Mouse (Mus musculus) heart, postnatal 0 days (tissue): ENCODE data around the gene Arid4a. TPM values are rescaled to one million over a fixed set of nuclear protein-coding genes. Genes with fewer than 3 reads are reported as not detected.

Experiments used
- ATAC-seq: fragments of 200-750 bp; cut with Nextera tagmentation; 2 replicates; pipeline ENCODE4 v1.8.0; 2017; ENCODE audit warnings: low read depth, moderate number of reproducible peaks, moderate library complexity; ENCODE audit not compliant: insufficient read depth
- DNase-seq: peaks from one replicate; pipeline ENCODE4 v3.0.0-alpha.2; 2016; ENCODE audit warnings: low spot score
- H3K27ac ChIP-seq: fragments of 300-500 bp; sonication (generic); 2 replicates; pipeline ENCODE4 v1.5.1; 2014; ENCODE audit warnings: low read depth, mild to moderate bottlenecking
- H3K27me3 ChIP-seq: fragments of 300-500 bp; sonication (generic); 2 replicates; pipeline ENCODE4 v1.6.1; 2014; ENCODE audit warnings: low read length, mixed read lengths; ENCODE audit not compliant: control insufficient read depth, insufficient read depth
- H3K36me3 ChIP-seq: fragments of 300-500 bp; sonication (generic); replicated peaks from 2 replicates; pipeline ENCODE4 v1.6.1; 2014; ENCODE audit warnings: low read length, mixed read lengths; ENCODE audit not compliant: control insufficient read depth, insufficient read depth
- H3K4me1 ChIP-seq: fragments of 300-500 bp; sonication (generic); 2 replicates; pipeline ENCODE4 v1.6.1; 2014; ENCODE audit warnings: antibody characterized with exemption; ENCODE audit not compliant: control insufficient read depth, insufficient read depth
- H3K4me2 ChIP-seq: fragments of 300-500 bp; sonication (generic); 2 replicates; pipeline ENCODE4 v1.6.1; 2014; ENCODE audit warnings: low read depth, mild to moderate bottlenecking, low read length, moderate library complexity
- H3K4me3 ChIP-seq: fragments of 300-500 bp; sonication (generic); 2 replicates; pipeline ENCODE4 v1.5.1; 2014; ENCODE audit warnings: low read depth, low read length
- H3K9ac ChIP-seq: fragments of 300-500 bp; sonication (generic); replicated peaks from 2 replicates; pipeline ENCODE4 v1.6.1; 2014; ENCODE audit warnings: low read depth, low read length, mixed read lengths
- H3K9me3 ChIP-seq: fragments of 300-500 bp; sonication (generic); replicated peaks from 2 replicates; pipeline ENCODE4 v1.6.1; 2016; ENCODE audit warnings: low read length; ENCODE audit not compliant: control insufficient read depth
- CTCF ChIP-seq: IDR thresholded peaks from 2 replicates; pipeline ENCODE4 v1.5.1; 2016; ENCODE audit warnings: antibody characterized with exemption, control low read depth, low read depth
- EP300 ChIP-seq: IDR thresholded peaks from 2 replicates; pipeline ENCODE4 v1.6.1; 2016; ENCODE audit warnings: antibody characterized with exemption, low read depth
- WGBS: fragments of 180-500 bp; shearing (Covaris S2); extraction: QIAGEN DNeasy Blood & Tissue Kit; methylation state at CpG from one replicate; pipeline ENCODE4 v1.1.7; 2014; 5-methylcytosine and 5-hydroxymethylcytosine counted together
- polyA plus RNA-seq: library from polyadenylated mRNA; unstranded; fragments of >200 nt; fragmentation: Nextera tagmentation; extraction: Ambion mirVana; gene quantifications from 2 replicates; pipeline ENCODE4 v1.2.1, GENCODE M21; 2015
- total RNA-seq: library from RNA; depleted of rRNA; stranded (reverse); fragments of >200 nt; gene quantifications from 2 replicates; pipeline ENCODE4 v1.2.3, GENCODE M21; 2014; ENCODE audit warnings: low replicate concordance; rRNA removed

Arid4a gene
- total and polyA plus RNA-seq, 2 experiments from 2014 or later: 6.9 to 18.1 TPM

- no peak for TF ChIP-seq CTCF
- no peak for TF ChIP-seq EP300
- no peak overlapping the region for H3K27ac ChIP-seq
These were observed 121.9 kb downstream of the Arid4a start for GRCm38 (mm10) chr12:71137686-71138085.

DNA sequence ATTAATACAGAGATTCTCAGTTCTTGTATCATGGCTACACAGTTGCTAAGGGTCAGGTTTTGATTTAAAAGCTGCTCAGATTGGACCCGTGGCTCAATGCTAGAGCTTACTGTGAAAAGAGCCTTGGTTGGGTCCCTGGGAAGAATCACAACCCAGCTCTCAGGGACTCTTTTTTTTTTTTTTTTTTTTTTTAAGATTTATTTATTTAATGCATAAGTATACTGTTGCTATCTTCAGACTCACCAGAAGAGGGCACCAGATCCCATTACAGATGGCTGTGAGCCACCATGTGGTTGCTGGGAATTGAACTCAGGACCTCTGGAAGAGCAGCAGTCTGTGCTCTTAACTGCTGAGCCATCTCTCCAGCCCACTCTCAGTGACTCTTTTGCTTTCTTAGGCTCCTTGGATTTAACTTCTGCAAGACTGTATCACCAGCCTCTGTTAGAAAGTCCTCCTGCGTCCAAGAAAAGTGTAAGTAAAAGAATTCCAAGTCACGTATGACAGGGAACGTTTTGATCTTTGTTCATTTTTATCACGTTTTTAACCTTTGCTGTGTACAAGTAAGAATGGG, 123.6 kb downstream of the Arid4a start:
- 81% methylated on average over 5 of the region's 5 CpGs for WGBS
- Histone ChIP-seq H3K27me3 (no peaks in the 10 kb centered on the region), H3K4me3 (no peak overlapping the region), H3K36me3 (peaks cover 46% of the 10 kb centered on the region), H3K27ac (no peak overlapping the region), H3K4me2 (no peak overlapping the region), H3K4me1 (peaks cover 13% of the 10 kb centered on the region), H3K9me3 (no peaks in the 10 kb centered on the region), H3K9ac (no peak overlapping the region)
- no peak for DNase-seq
- TF ChIP-seq CTCF (peak; percentile 20; the same call in 1 of the 2 replicates), EP300 (no peak)
- no peak for ATAC-seq

More at GRCm38 (mm10) chr12:71137686-71138085, 121.9 kb downstream of the Arid4a start:
- peaks cover 13% of the 10 kb centered on the region for H3K4me1 ChIP-seq
- H3K4me2 ChIP-seq: peak overlapping the region; percentile 97
- ATAC-seq (no peak), DNase-seq (no peak)
- H3K9me3 ChIP-seq: no peaks in the 10 kb centered on the region
- 4% methylated on average over 11 of the region's 11 CpGs for WGBS
- H3K4me3 ChIP-seq: peak overlapping the region; percentile 95
- H3K27me3 ChIP-seq: no peaks in the 10 kb centered on the region
- H3K9ac ChIP-seq: peak overlapping the region; percentile 95
- H3K36me3 ChIP-seq: peaks cover 38% of the 10 kb centered on the region

DNA sequence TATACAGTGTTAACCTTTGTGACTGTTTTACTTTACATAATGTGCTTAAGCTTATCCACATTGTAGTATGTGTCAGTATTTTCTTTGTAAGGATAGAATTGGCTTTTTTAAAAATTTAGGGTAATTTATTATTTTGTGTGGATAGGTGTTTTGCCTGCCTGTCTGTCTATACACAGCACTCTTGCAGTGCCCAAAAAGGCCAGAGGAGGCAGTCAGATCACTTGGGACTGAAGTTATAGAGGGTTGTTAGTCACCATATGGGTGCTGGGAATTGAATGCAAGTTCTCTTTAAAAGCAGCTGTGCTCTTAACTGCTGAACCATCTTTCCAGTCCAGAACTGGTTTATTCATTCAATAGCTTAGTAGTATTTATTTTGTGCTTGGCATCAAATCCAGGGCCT, 125.4 kb downstream of the Arid4a start:
- H3K9me3 ChIP-seq: no peaks in the 10 kb centered on the region
- H3K9ac ChIP-seq: no peak overlapping the region
- ATAC-seq (no peak), DNase-seq (no peak)
- no peaks in the 10 kb centered on the region for H3K27me3 ChIP-seq
- no peak for TF ChIP-seq EP300
- no peak for TF ChIP-seq CTCF
- H3K4me1 ChIP-seq: peaks cover 10% of the 10 kb centered on the region
- peaks cover 61% of the 10 kb centered on the region for H3K36me3 ChIP-seq
- no peak overlapping the region for H3K4me2 ChIP-seq
- no peak overlapping the region for H3K4me3 ChIP-seq
- H3K27ac ChIP-seq: no peak overlapping the region

DNA sequence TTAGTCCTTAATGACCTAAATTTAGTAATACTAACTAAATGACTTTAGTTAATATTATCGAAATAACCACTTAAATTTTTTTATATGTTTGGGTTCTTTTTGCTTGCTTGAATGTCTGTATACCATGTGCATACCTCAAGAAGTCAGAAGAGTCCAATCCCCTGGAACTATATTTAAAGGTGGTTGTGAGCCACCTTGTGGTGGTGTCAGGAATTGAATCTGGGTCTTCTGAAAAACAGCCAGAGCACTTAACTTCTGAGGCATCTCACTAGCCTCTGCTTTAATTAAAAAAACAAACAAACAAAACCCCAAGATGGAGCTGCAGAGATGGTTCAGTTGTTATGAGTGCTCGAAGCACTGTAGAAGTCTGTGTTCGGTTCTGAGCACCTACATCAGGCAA, 131.9 kb downstream of the Arid4a start:
- H3K36me3 ChIP-seq: peaks cover 73% of the 10 kb centered on the region

More for the DNA sequence above, 131.9 kb downstream of the Arid4a start:
- Histone ChIP-seq H3K9ac (no peak overlapping the region), H3K4me1 (no peaks in the 10 kb centered on the region), H3K4me2 (no peak overlapping the region), H3K27me3 (no peaks in the 10 kb centered on the region), H3K27ac (no peak overlapping the region), H3K4me3 (no peak overlapping the region), H3K9me3 (no peaks in the 10 kb centered on the region)
- TF ChIP-seq EP300 (no peak), CTCF (peak; percentile 56)
- DNase-seq (peak; percentile 35), ATAC-seq (no peak)
- WGBS: 57% methylated on average over 3 of the region's 3 CpGs

Other genes starting within 250 kb of the Arid4a start
- 22.6 and 29.2 TPM in 2 replicates for gene Frmd6, start 190.5 kb upstream of the Arid4a start, total RNA-seq
- gene Frmd6, start 190.5 kb upstream of the Arid4a start, polyA plus RNA-seq: 17.4 and 17.9 TPM in 2 replicates
- gene Actr10, start 78.1 kb upstream of the Arid4a start, total RNA-seq: 81.4 and 119 TPM in 2 replicates
- 232 and 239 TPM in 2 replicates for gene Actr10, start 78.1 kb upstream of the Arid4a start, polyA plus RNA-seq
- gene Psma3, start 41.4 kb upstream of the Arid4a start, total RNA-seq: 94.8 and 128 TPM in 2 replicates
- 487 and 507 TPM in 2 replicates for gene Psma3, start 41.4 kb upstream of the Arid4a start, polyA plus RNA-seq
- not detected in 2 replicates for gene Tomm20l, start 95.4 kb downstream of the Arid4a start, total RNA-seq
- gene Tomm20l, start 95.4 kb downstream of the Arid4a start, polyA plus RNA-seq: 0.30 TPM in 1 of 2 replicates, not detected in the other
- 26.1 and 40.3 TPM in 2 replicates for gene Timm9, start 120.7 kb downstream of the Arid4a start, total RNA-seq
- 96.5 and 111 TPM in 2 replicates for gene Timm9, start 120.7 kb downstream of the Arid4a start, polyA plus RNA-seq
- gene 2700049A03Rik, start 120.9 kb downstream of the Arid4a start, total RNA-seq: 5.8 and 25.3 TPM in 2 replicates
- 3.7 and 4.1 TPM in 2 replicates for gene 2700049A03Rik, start 120.9 kb downstream of the Arid4a start, polyA plus RNA-seq